Mouse (Mus musculus): ENCODE results near the gene Senp5. TPM values are rescaled to one million over a fixed set of nuclear protein-coding genes. Genes with fewer than 3 reads are reported as not detected.

The Senp5 gene
- polyA plus RNA-seq, 1 experiment from 2014 or later: 16.1 TPM

GRCm38 (mm10) chr16:31926091-31926490 lies 77.0 kb downstream of the Senp5 start:
- no peak overlapping the region for H3K4me2 ChIP-seq
- no peaks in the 10 kb centered on the region for H3K36me3 ChIP-seq
- no peak overlapping the region for H3K4me3 ChIP-seq (replicated peaks)
- no peak overlapping the region for H3K9ac ChIP-seq (replicated peaks)
- 87% methylated on average over 6 of the region's 6 CpGs for WGBS
- no peak overlapping the region for H3K27ac ChIP-seq (replicated peaks)
- H3K27me3 ChIP-seq (replicated peaks): no peaks in the 10 kb centered on the region
- no peak for ATAC-seq (ENCODE audit: low FRiP score)
- H3K4me1 ChIP-seq: no peaks in the 10 kb centered on the region
- no peaks in the 10 kb centered on the region for H3K9me3 ChIP-seq (replicated peaks)

- H3K4me3 ChIP-seq (replicated peaks): no peak overlapping the region
- no peaks in the 10 kb centered on the region for H3K9me3 ChIP-seq (replicated peaks)
- H3K36me3 ChIP-seq: no peaks in the 10 kb centered on the region
- H3K27ac ChIP-seq (replicated peaks): no peak overlapping the region
- no peak overlapping the region for H3K4me2 ChIP-seq
- no peaks in the 10 kb centered on the region for H3K27me3 ChIP-seq (replicated peaks)
- H3K9ac ChIP-seq (replicated peaks): no peak overlapping the region
- 89% methylated on average over 6 of the region's 6 CpGs for WGBS
- no peak for ATAC-seq (ENCODE audit: low FRiP score)
- no peaks in the 10 kb centered on the region for H3K4me1 ChIP-seq
Measured at GRCm38 (mm10) chr16:31924368-31924767, 78.7 kb downstream of the Senp5 start.

DNA sequence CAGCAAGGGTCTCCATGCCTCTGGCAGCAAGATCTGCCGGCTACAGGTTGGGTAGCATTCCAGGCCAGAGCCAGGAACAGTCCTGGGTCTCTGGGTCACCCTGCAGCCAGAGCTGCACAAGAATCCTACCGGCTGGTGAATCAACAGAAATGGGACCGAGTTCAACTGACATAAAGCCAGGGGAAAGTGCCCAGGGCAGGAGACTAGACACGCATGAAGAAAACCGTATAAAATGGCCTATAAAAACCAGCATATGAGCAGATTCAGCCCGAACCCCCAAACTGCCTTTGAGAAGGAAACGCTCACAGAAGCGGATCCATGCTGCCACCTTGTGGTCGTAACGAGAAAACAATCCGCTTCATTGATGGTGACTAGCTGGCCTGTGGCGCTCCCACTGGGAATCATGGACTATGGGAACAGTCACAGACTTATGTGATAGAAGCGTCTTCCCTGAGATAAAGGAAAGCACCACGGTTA lies 84.8 kb downstream of the Senp5 start:
- no peaks in the 10 kb centered on the region for H3K27me3 ChIP-seq (replicated peaks)
- peak; percentile 78 for ATAC-seq (ENCODE audit: low FRiP score)
- no peaks in the 10 kb centered on the region for H3K36me3 ChIP-seq
- no peaks in the 10 kb centered on the region for H3K9me3 ChIP-seq (replicated peaks)
- no peak overlapping the region for H3K4me3 ChIP-seq (replicated peaks)
- no peak overlapping the region for H3K27ac ChIP-seq (replicated peaks)
- peaks cover 7% of the 10 kb centered on the region for H3K4me1 ChIP-seq
- whole genome bisulfite sequencing: 3% methylated on average over 14 of the region's 14 CpGs
- H3K9ac ChIP-seq (replicated peaks): peak overlapping the region; percentile 26; the same call in 1 of the 2 replicates
- H3K4me2 ChIP-seq: peak overlapping the region; percentile 43

- Histone ChIP-seq H3K27me3 (replicated peaks) (no peaks in the 10 kb centered on the region), H3K9ac (replicated peaks) (no peak overlapping the region), H3K36me3 (no peaks in the 10 kb centered on the region), H3K4me1 (peaks cover 7% of the 10 kb centered on the region), H3K4me2 (peak overlapping the region; percentile 43; the same call in 1 of the 2 replicates), H3K4me3 (replicated peaks) (no peak overlapping the region), H3K9me3 (replicated peaks) (no peaks in the 10 kb centered on the region), H3K27ac (replicated peaks) (no peak overlapping the region)
- no peak for ATAC-seq (ENCODE audit: low FRiP score)
- WGBS: 81% methylated on average over 11 of the region's 11 CpGs
Measured at GRCm38 (mm10) chr16:31917776-31918175, 85.3 kb downstream of the Senp5 start.

GRCm38 (mm10) chr16:31910281-31910847 lies 92.7 kb downstream of the Senp5 start:
- no peak for ATAC-seq (ENCODE audit: low FRiP score)
- peaks cover 14% of the 10 kb centered on the region for H3K4me1 ChIP-seq
- H3K9ac ChIP-seq (replicated peaks): no peak overlapping the region
- no peaks in the 10 kb centered on the region for H3K36me3 ChIP-seq
- no peak overlapping the region for H3K4me3 ChIP-seq (replicated peaks)
- no peak overlapping the region for H3K4me2 ChIP-seq
- no peak overlapping the region for H3K27ac ChIP-seq (replicated peaks)
- H3K27me3 ChIP-seq (replicated peaks): no peaks in the 10 kb centered on the region; the same call in 1 of the 2 replicates
- H3K9me3 ChIP-seq (replicated peaks): no peaks in the 10 kb centered on the region
- WGBS: 80% methylated on average over 10 of the region's 10 CpGs

Small RNA genes lying within 50 kb of the gene (microRNA-seq; reads per million reads assigned to microRNA genes)
- gene Gm26269: not detected

Other genes with a start within 250 kb of the Senp5 start
- 0.42 and 0.61 TPM in 2 replicates for gene Meltf, start 124.5 kb downstream of the Senp5 start, polyA plus RNA-seq (2015; fragmentation: Nextera tagmentation; extraction: Ambion mirVana)
- 5.2 and 5.7 TPM in 2 replicates for gene Pigz, start 69.4 kb downstream of the Senp5 start, polyA plus RNA-seq (2015; fragmentation: Nextera tagmentation; extraction: Ambion mirVana)
- gene 0610012G03Rik, start 54.8 kb downstream of the Senp5 start, polyA plus RNA-seq (2015; fragmentation: Nextera tagmentation; extraction: Ambion mirVana): 111 and 126 TPM in 2 replicates
- 90.5 and 98.7 TPM in 2 replicates for gene Ncbp2, start 54.8 kb downstream of the Senp5 start, polyA plus RNA-seq (2015; fragmentation: Nextera tagmentation; extraction: Ambion mirVana)
- 23.1 and 26.7 TPM in 2 replicates for gene Pak2, start 76.1 kb upstream of the Senp5 start, polyA plus RNA-seq (2015; fragmentation: Nextera tagmentation; extraction: Ambion mirVana)
- gene Pigx, start 96.5 kb upstream of the Senp5 start, polyA plus RNA-seq (2015; fragmentation: Nextera tagmentation; extraction: Ambion mirVana): 93.0 and 95.2 TPM in 2 replicates
- 48.0 and 50.4 TPM in 2 replicates for gene Cep19, start 96.5 kb upstream of the Senp5 start, polyA plus RNA-seq (2015; fragmentation: Nextera tagmentation; extraction: Ambion mirVana)
- 6.6 and 22.3 TPM in 2 replicates for gene Nrros, start 162.3 kb upstream of the Senp5 start, polyA plus RNA-seq (2015; fragmentation: Nextera tagmentation; extraction: Ambion mirVana)
- gene Bex6, start 176.5 kb upstream of the Senp5 start, polyA plus RNA-seq (2015; fragmentation: Nextera tagmentation; extraction: Ambion mirVana): 1.6 TPM in 1 of 2 replicates, not detected in the other
- gene Fbxo45, start 243.9 kb upstream of the Senp5 start, polyA plus RNA-seq (2015; fragmentation: Nextera tagmentation; extraction: Ambion mirVana): 13.8 and 17.9 TPM in 2 replicates
- gene Wdr53, start 243.9 kb upstream of the Senp5 start, polyA plus RNA-seq (2015; fragmentation: Nextera tagmentation; extraction: Ambion mirVana): 13.6 and 14.8 TPM in 2 replicates